Mouse (Mus musculus): ENCODE data around the gene Pipox.

GRCm38 (mm10) chr11:77936846-77937245 is 43.0 kb upstream of the Pipox start:
- TF ChIP-seq CTCF (IDR thresholded peaks at IDR 0.05; ENCODE audit: control insufficient read depth, insufficient read depth, insufficient replicate concordance, low read depth, low read length): no peak
- no peak for TF ChIP-seq POLR2A (IDR thresholded peaks at IDR 0.05; ENCODE audit: control insufficient read depth, low read depth, low read length)
